ENCODE assay signal across 15 mouse cellular contexts in genomic region chr19:47360017-47360416, GRCm38 (mm10).
DNase-seq lines count a peak whose midpoint lies in the region; ATAC-seq lines count a peak whose summit lies in the region.
"Had no signal": no experiment of that assay in that cellular context is flagged by ENCODE, and none has a peak within 500 bp of the region (broad histone marks: within the 10 kb centered on the region; RNA-seq: fewer than 3 reads in every experiment).

No protein-coding gene starts in this region.

- H3K4me3 ChIP-seq in heart, embryonic 13.5 days, result no peak overlapping the region
- no peak overlapping the region; the same call in 1 of the 2 replicates for H3K4me3 ChIP-seq in lung, embryonic 16.5 days (ENCODE audit: low read length)
- peak overlapping the region; percentile 18 for H3K4me3 ChIP-seq in embryonic facial prominence, embryonic 15.5 days (replicated peaks)

- no peaks in the 10 kb centered on the region for H3K9me3 ChIP-seq in heart, embryonic 13.5 days
- no peaks in the 10 kb centered on the region for H3K9me3 ChIP-seq in lung, embryonic 16.5 days (ENCODE audit: control insufficient read depth, low read length)
- H3K9me3 ChIP-seq in embryonic facial prominence, embryonic 15.5 days (replicated peaks), result no peaks in the 10 kb centered on the region

- 0 out of 2 replicates have a peak overlapping the region, but pooled peaks have one; percentile 37 for H3K9ac ChIP-seq in heart, embryonic 13.5 days
- peak overlapping the region; percentile 52 for H3K9ac ChIP-seq in lung, embryonic 16.5 days (ENCODE audit: low read length)
- H3K9ac ChIP-seq in embryonic facial prominence, embryonic 15.5 days, result no peak overlapping the region
- H3K9ac ChIP-seq: liver, embryonic 14.5 days had no signal

- peak overlapping the region; percentile 54 for H3K4me2 ChIP-seq in heart, embryonic 13.5 days
- H3K4me2 ChIP-seq in lung, embryonic 16.5 days (ENCODE audit: low read depth, low read length), result peak overlapping the region; percentile 48
- H3K4me2 ChIP-seq in embryonic facial prominence, embryonic 15.5 days (replicated peaks), result peak overlapping the region; percentile 26

- no peak overlapping the region for H3K27ac ChIP-seq in heart, embryonic 13.5 days (replicated peaks)
- no peak overlapping the region for H3K27ac ChIP-seq in lung, embryonic 16.5 days (ENCODE audit: low read length)
- H3K27ac ChIP-seq in embryonic facial prominence, embryonic 15.5 days (replicated peaks), result peak overlapping the region; percentile 61
- H3K27ac ChIP-seq: liver, embryonic 14.5 days had no signal

- H3K27me3 ChIP-seq in heart, embryonic 13.5 days (replicated peaks), result no peaks in the 10 kb centered on the region
- no peaks in the 10 kb centered on the region for H3K27me3 ChIP-seq in lung, embryonic 16.5 days (ENCODE audit: control insufficient read depth, insufficient read depth, low read depth, low read length)
- H3K27me3 ChIP-seq in embryonic facial prominence, embryonic 15.5 days, result no peaks in the 10 kb centered on the region
- H3K27me3 ChIP-seq: Patski had no signal

- no peak for DNase-seq in heart, adult 8-10 months (ENCODE audit: low spot score)
- no peak for DNase-seq in lung, postnatal 4 days
- DNase-seq in testis, postnatal 14 days (ENCODE audit: low spot score), result no peak
- DNase-seq in natural killer cell, adult 2 months (ENCODE audit: low spot score in 2 of 2), result no peak
- DNase-seq: cerebellum, adult 9-10 months; kidney, adult 2 months; layer of hippocampus, postnatal 36 days; right cerebral cortex, postnatal 14 days; thymus, postnatal 14 days had no signal

- no peak for ATAC-seq in heart, embryonic 13.5 days (ENCODE audit: extremely low read depth, insufficient number of reproducible peaks, low FRiP score, low TSS enrichment)
- ATAC-seq in lung, embryonic 16.5 days (ENCODE audit: low read depth), result no peak
- ATAC-seq in embryonic facial prominence, embryonic 15.5 days (ENCODE audit: insufficient number of reproducible peaks, low FRiP score, low TSS enrichment, low read depth), result no peak
- ATAC-seq: CD4-positive, CD25-positive, alpha-beta regulatory T cell, adult 4 months; Patski had no signal

- H3K36me3 ChIP-seq in heart, embryonic 13.5 days, result peaks cover 39% of the 10 kb centered on the region
- no peaks in the 10 kb centered on the region; the same call in 1 of the 2 replicates for H3K36me3 ChIP-seq in lung, embryonic 16.5 days (ENCODE audit: control insufficient read depth, insufficient read depth, low read length)
- H3K36me3 ChIP-seq in embryonic facial prominence, embryonic 15.5 days, result peaks cover 26% of the 10 kb centered on the region; the same call in 1 of the 2 replicates

- 92% methylated on average over 16 of the region's 16 CpGs for WGBS in heart, embryonic 13.5 days
- 76% methylated on average over 16 of the region's 16 CpGs for WGBS in lung, embryonic 16.5 days
- 69% methylated on average over 16 of the region's 16 CpGs for WGBS in embryonic facial prominence, embryonic 15.5 days

- peaks cover 12% of the 10 kb centered on the region for H3K4me1 ChIP-seq in heart, embryonic 13.5 days
- peaks cover 11% of the 10 kb centered on the region for H3K4me1 ChIP-seq in lung, embryonic 16.5 days (replicated peaks; ENCODE audit: control insufficient read depth, insufficient read depth, low read length)
- peaks cover 35% of the 10 kb centered on the region for H3K4me1 ChIP-seq in embryonic facial prominence, embryonic 15.5 days
